Mouse (Mus musculus) cerebellum, adult 9-11 months (tissue): Measurements from ENCODE around the gene Nr3c2.
A peak's percentile ranks its signal among the peaks of the same experiment; 100 is the strongest.

Experiments
- DNase-seq: peaks from one replicate; pipeline ENCODE4 v3.0.0; 2022

Nr3c2 gene

GRCm38 (mm10) chr8:76972947-76973552, 73.8 kb downstream of the Nr3c2 start:
- peak; percentile 57 for DNase-seq

- DNase-seq: no peak
These were observed 78.7 kb downstream of the Nr3c2 start for GRCm38 (mm10) chr8:76977907-76978306.

DNA sequence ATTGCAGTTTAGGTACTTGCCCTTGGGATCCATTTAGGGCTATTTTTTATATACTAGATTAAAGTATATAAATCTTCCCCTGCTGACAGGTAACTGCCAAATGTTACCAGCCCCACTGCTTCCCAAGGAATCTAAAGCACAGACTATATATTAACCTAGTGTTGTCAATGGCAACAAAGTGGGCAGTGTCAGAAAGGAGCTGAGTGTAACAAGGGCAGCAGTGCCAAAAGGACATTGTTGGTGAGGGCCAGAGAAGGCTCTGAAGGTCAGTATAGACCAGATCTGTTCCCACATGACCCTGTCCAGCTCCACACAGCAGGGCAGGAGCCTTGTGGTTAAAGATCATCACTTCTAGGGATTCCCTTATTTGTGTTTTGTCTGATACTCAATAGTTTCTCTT, 84.8 kb downstream of the Nr3c2 start:
- DNase-seq: no peak

DNA sequence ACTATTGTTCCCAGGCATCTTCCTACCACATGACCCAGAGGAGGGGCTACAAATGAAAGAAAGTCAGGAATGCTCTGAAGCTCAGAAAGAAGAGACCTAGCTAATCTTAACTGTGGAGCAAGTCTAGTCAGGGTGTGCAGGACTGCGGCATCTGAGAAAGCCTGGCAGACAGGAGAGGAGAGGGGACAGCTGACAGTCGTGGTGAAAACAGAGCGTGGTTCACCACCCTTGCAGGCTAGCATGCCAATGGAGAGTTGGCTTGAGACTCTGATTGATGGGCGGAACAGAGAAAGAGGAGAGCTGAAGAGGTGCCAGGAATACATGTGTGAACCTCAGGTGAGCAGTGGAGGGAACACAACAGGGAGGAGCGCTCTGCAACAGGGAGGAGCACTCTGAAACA, 85.6 kb downstream of the Nr3c2 start:
- no peak for DNase-seq

GRCm38 (mm10) chr8:76987876-76988275, 88.6 kb downstream of the Nr3c2 start:
- no peak for DNase-seq

- no peak for DNase-seq
These were observed 99.0 kb downstream of the Nr3c2 start for GRCm38 (mm10) chr8:76998276-76998675.

GRCm38 (mm10) chr8:77009425-77009824, 110.2 kb downstream of the Nr3c2 start:
- DNase-seq: peak; percentile 41

DNA sequence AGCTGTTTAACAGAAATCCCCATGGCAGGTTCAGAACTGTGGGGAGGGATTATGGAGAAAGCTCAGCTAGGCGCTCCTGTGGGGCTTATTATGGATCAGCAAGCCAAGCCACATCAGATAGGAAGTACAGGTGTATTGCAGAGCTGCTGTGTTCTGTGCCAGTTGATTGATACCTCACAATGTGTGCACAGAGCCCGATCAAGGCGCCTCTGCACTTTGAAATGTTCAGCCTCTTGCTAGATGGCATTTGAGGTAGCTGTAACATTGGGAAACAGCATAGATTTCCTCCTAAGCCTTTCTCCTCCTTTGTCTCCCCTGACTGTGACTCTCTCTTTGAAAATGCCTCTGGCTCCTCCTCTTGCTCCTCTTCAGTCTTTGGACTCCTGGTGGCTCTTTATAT, 112.7 kb downstream of the Nr3c2 start:
- no peak for DNase-seq

DNA sequence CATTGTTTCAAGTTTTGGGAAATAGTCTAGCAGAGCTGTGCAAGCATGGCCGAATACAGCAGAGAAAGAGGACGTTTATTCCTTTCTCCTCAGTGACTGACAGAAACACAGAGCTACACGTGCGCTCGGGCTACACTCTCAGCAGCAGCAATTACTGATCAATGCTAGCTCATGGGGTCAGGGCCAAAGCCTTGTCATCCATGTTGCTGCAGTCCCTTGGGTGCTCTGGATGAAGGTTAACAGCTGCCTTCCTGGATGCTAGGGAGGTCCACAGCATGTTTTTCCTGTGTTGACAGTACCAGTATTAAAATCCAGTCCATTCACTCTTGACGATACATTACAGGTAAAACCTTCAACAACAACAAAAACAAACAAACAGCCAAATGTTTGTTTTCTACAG, 113.4 kb downstream of the Nr3c2 start:
- no peak for DNase-seq

DNA sequence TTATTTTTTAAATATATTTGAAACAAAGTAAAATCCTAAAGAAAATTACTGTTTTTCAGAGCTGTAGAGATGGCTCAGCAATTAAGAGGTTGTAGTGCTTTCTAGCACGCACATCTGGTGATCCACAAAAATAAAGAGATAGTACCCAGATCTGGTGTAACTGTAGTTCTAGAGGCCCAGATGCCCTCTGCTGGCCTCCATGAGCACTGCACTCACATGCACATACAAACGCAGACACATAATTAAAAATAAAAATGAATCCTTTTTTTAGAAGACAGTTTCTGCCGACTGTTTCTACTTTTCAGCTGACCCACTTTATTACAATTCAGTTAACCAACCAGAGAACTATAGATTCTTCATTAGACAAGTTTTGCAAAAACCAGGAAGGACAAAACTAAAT, 117.5 kb downstream of the Nr3c2 start:
- no peak for DNase-seq

GRCm38 (mm10) chr8:77023837-77024710, 124.8 kb downstream of the Nr3c2 start:
- DNase-seq: no peak

DNA sequence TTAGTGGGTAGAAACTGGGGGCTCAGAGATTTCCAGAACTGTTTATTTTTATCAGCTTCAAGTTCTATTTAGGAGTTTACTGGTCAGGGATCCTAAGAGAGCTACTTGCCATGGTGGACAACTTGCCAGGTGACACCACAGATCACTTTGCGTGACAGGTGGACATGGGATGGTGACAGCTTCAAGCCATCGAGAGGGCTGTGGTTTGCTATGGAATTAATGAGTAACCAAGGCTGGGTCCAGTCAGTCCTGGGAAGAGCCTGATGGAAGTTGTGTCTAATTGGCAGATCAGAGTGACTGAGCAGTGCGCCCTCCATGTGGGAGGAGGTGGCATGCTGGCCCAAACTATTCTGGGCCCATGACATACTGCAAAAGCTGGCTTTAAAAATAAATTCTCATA, 132.0 kb downstream of the Nr3c2 start:
- DNase-seq: no peak

- no peak for DNase-seq
These were observed 134.6 kb downstream of the Nr3c2 start for GRCm38 (mm10) chr8:77033706-77034464.

DNA sequence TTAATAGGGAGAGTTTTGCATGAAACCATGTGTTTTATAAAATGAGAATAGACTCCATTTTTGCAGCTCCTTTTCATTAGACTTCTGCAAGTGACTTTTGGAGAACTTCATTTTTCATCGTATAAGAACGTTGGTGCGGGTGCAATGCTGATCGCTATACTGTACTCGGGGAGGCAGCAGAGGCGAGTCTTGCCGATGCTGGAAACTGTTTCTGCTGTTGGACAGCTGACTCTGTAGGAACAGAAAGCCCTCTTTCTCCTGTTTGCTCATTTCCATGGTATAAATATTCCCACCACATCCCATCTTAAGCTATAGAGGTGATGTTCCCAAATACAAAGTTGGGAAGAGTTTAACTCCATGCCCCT, 135.2 kb downstream of the Nr3c2 start:
- DNase-seq: no peak

DNA sequence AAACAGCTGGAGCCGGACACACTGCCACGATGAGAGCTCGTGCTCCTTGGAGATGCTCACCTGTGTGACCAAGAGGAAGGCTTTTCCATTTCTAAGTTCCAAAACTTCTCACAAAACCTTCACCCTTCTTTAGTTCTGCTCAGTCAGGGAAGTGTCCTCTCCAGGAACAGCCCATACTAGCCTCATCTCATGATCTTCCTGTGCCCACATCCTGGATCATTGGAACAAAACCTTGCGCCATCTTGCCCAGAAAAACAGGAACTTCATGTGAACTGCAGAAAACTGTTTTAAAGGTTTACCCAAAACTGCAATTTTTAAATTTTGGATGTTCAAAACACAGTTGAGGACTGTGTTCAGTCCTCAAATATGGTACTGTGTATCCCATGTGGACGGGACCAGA, 142.0 kb downstream of the Nr3c2 start:
- DNase-seq: no peak

DNA sequence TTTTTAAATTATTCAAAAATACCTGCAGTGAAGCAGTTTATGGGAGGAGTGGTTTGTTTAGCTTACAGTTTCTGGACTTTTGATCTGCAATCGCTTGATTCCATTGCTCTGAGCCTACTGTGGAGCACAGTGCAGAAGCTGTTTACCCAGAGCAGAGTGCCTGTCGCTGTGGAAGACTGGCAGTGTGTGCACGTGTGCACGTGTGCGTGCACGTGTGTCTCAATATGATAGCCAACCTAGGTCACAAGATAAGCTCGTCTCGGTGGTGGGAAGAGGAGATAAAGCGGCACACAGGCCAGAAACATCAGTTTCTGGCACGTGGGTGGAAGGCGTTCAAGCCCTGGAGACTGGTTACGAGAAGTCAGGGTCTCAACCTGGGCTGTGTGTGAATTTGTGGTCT, 145.6 kb downstream of the Nr3c2 start:
- no peak for DNase-seq

GRCm38 (mm10) chr8:77045711-77046110, 146.5 kb downstream of the Nr3c2 start:
- no peak for DNase-seq

DNA sequence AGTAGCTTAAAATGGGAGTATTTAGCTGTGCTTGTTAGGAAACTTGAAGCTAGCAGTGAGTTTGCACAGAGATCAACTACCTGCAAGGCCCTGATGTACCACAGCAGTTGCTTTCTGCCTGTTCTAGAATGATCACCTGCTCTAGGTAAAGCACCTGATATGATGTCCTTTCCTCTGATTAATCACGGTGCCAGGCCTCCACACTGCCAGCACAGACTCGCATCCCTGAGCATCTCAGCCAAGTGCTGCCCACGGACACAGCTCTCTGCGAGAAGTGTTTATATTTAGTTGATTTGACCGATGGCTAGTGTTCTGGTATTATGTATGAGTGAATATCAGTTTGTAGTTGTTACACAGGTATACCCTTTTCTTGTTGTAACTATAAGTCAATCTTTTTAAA, 147.0 kb downstream of the Nr3c2 start:
- peak; percentile 28 for DNase-seq

DNA sequence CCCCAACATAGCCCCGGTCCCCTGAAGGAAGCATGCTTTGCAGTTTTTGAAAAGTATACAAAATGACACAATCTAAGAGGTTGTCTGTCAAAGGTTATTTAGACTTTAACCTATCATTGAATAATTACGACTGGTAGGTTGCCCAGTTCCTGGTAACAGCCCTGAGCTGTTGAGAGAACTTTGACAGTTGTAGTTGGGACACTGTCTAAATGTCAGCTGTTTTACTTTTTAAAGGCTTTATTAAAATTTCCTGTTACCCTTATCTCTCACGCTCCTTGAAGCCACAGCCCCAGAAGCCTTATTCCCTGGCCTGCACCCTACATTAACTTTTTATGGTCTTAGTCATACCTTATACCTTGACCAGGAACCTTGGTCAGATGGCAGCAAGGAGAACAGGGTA, 147.5 kb downstream of the Nr3c2 start:
- DNase-seq: no peak

GRCm38 (mm10) chr8:77051399-77052275, 152.4 kb downstream of the Nr3c2 start:
- DNase-seq: no peak

DNA sequence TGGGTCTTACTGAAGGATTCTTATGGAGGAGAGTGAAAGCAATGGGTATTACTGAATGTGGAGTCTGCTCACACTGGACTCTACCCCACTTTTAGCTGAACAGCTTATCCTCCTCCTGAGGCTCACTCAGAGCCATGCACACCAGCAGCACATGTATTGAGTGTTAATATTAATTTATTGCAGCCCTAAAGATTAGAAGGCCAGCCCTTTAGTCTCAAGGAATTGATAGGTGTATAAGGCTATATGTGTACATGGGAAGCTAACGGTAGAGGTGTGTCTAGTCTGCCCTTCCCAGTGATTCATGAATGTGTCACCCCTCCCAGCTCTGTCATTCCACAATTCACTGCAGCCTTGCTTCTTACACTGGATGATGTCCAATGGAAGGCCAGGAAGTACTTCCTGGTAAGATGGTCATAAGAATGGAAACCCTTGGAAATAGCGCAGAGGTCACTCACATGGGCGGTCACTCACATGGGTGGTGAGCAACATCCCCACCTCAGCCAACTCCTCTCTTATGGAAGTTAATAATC, 156.3 kb downstream of the Nr3c2 start:
- DNase-seq: no peak

- DNase-seq: no peak
These were observed 157.6 kb downstream of the Nr3c2 start for GRCm38 (mm10) chr8:77056853-77057252.

GRCm38 (mm10) chr8:77082687-77083086, 183.4 kb downstream of the Nr3c2 start:
- DNase-seq: no peak
